Mouse (Mus musculus): ENCODE results near the gene Slc6a3. TPM values are rescaled to one million over a fixed set of nuclear protein-coding genes. Genes with fewer than 3 reads are reported as not detected.
A peak's percentile ranks its signal among the peaks of the same experiment; 100 is the strongest.

The Slc6a3 gene
- polyA plus RNA-seq, 1 experiment from 2014 or later, result 0.41 TPM

GRCm38 (mm10) chr13:73596276-73596675 lies 59.7 kb downstream of the Slc6a3 start:
- H3K9ac ChIP-seq, result no peak overlapping the region
- WGBS, result 73% methylated on average over 4 of the region's 4 CpGs
- H3K36me3 ChIP-seq, result no peaks in the 10 kb centered on the region
- no peak for ATAC-seq
- 0 out of 2 replicates have a peak, but pooled peaks cover 3% of the 10 kb centered on the region for H3K27me3 ChIP-seq (replicated peaks)
- H3K4me1 ChIP-seq (replicated peaks), result no peaks in the 10 kb centered on the region
- H3K4me2 ChIP-seq (replicated peaks), result no peak overlapping the region
- no peak overlapping the region for H3K27ac ChIP-seq
- no peaks in the 10 kb centered on the region for H3K9me3 ChIP-seq
- no peak overlapping the region for H3K4me3 ChIP-seq (replicated peaks)

- H3K4me2 ChIP-seq (replicated peaks), result no peak overlapping the region
These were observed 63.7 kb downstream of the Slc6a3 start for GRCm38 (mm10) chr13:73600217-73600616.

GRCm38 (mm10) chr13:73603046-73603445 lies 66.5 kb downstream of the Slc6a3 start:
- ATAC-seq, result no peak
- Histone ChIP-seq H3K9ac (peak overlapping the region; percentile 77), H3K36me3 (peaks cover 8% of the 10 kb centered on the region), H3K27me3 (replicated peaks) (no peaks in the 10 kb centered on the region), H3K4me1 (replicated peaks) (peaks cover 7% of the 10 kb centered on the region), H3K4me3 (replicated peaks) (peak overlapping the region; percentile 83), H3K4me2 (replicated peaks) (peak overlapping the region; percentile 78), H3K9me3 (no peaks in the 10 kb centered on the region), H3K27ac (no peak overlapping the region)
- WGBS, result 50% methylated on average over 4 of the region's 4 CpGs

More at GRCm38 (mm10) chr13:73600217-73600616, 63.7 kb downstream of the Slc6a3 start:
- no peak overlapping the region for H3K9ac ChIP-seq
- H3K27ac ChIP-seq, result no peak overlapping the region
- H3K27me3 ChIP-seq (replicated peaks), result 0 out of 2 replicates have a peak, but pooled peaks cover 3% of the 10 kb centered on the region
- no peaks in the 10 kb centered on the region for H3K36me3 ChIP-seq
- peaks cover 7% of the 10 kb centered on the region for H3K4me1 ChIP-seq (replicated peaks)
- WGBS, result 76% methylated on average over 4 of the region's 4 CpGs
- H3K4me3 ChIP-seq (replicated peaks), result no peak overlapping the region
- ATAC-seq, result no peak
- no peaks in the 10 kb centered on the region for H3K9me3 ChIP-seq

GRCm38 (mm10) chr13:73603522-73604155 lies 67.1 kb downstream of the Slc6a3 start, which contains the start of gene Clptm1l:
TSS of gene Clptm1l (plus strand) at chr13:73604006.
- H3K9me3 ChIP-seq, result no peaks in the 10 kb centered on the region
- under 1% methylated on average over 53 of the region's 53 CpGs for WGBS
- ATAC-seq, result peak; percentile 99

GRCm38 (mm10) chr13:73604156-73604957 lies 67.8 kb downstream of the Slc6a3 start:
- WGBS, result 3% methylated on average over 28 of the region's 39 CpGs
- peak overlapping the region; percentile 48; the same call in 1 of the 2 replicates for H3K27ac ChIP-seq
- peaks cover 7% of the 10 kb centered on the region for H3K4me1 ChIP-seq (replicated peaks)
- peak overlapping the region; percentile 78 for H3K4me2 ChIP-seq (replicated peaks)
- H3K27me3 ChIP-seq (replicated peaks), result no peaks in the 10 kb centered on the region
- peak overlapping the region; percentile 77 for H3K9ac ChIP-seq
- peak; percentile 86 for ATAC-seq
- no peaks in the 10 kb centered on the region for H3K9me3 ChIP-seq
- peaks cover 17% of the 10 kb centered on the region for H3K36me3 ChIP-seq
- H3K4me3 ChIP-seq (replicated peaks), result peak overlapping the region; percentile 83

More at GRCm38 (mm10) chr13:73603522-73604155, 67.1 kb downstream of the Slc6a3 start, which contains the start of gene Clptm1l:
- H3K9ac ChIP-seq, result peak within 1 kb of the TSS; percentile 77
- peaks cover 10% of the 10 kb centered on the region for H3K36me3 ChIP-seq
- peaks cover 7% of the 10 kb centered on the region for H3K4me1 ChIP-seq (replicated peaks)
- no peaks in the 10 kb centered on the region for H3K27me3 ChIP-seq (replicated peaks)
- H3K4me3 ChIP-seq (replicated peaks), result peak within 1 kb of the TSS; percentile 83
- peak within 1 kb of the TSS; percentile 54; the same call in 1 of the 2 replicates for H3K27ac ChIP-seq
- peak within 1 kb of the TSS; percentile 78 for H3K4me2 ChIP-seq (replicated peaks)

GRCm38 (mm10) chr13:73618406-73618805 lies 81.9 kb downstream of the Slc6a3 start:
- ATAC-seq, result no peak
- H3K9me3 ChIP-seq, result no peaks in the 10 kb centered on the region
- H3K9ac ChIP-seq, result no peak overlapping the region
- H3K4me3 ChIP-seq (replicated peaks), result no peak overlapping the region
- H3K4me2 ChIP-seq (replicated peaks), result no peak overlapping the region
- no peak overlapping the region for H3K27ac ChIP-seq
- WGBS, result 95% methylated on average over 5 of the region's 5 CpGs
- no peaks in the 10 kb centered on the region for H3K27me3 ChIP-seq (replicated peaks)
- H3K4me1 ChIP-seq (replicated peaks), result no peaks in the 10 kb centered on the region
- H3K36me3 ChIP-seq, result peaks cover 57% of the 10 kb centered on the region

- Histone ChIP-seq H3K4me3 (replicated peaks) (no peak overlapping the region), H3K9ac (no peak overlapping the region), H3K4me2 (replicated peaks) (no peak overlapping the region), H3K27me3 (replicated peaks) (no peaks in the 10 kb centered on the region), H3K4me1 (replicated peaks) (no peaks in the 10 kb centered on the region), H3K27ac (no peak overlapping the region), H3K9me3 (no peaks in the 10 kb centered on the region), H3K36me3 (peaks cover 40% of the 10 kb centered on the region)
- ATAC-seq, result no peak
- 73% methylated on average over 6 of the region's 6 CpGs for WGBS
These were observed 84.1 kb downstream of the Slc6a3 start for GRCm38 (mm10) chr13:73620637-73621036.

- H3K9ac ChIP-seq, result no peak overlapping the region; the same call in 1 of the 2 replicates
- 52% methylated on average over 6 of the region's 6 CpGs for WGBS
- no peak for ATAC-seq
These were observed 89.8 kb downstream of the Slc6a3 start for GRCm38 (mm10) chr13:73626410-73626744.

GRCm38 (mm10) chr13:73626745-73627549 lies 90.4 kb downstream of the Slc6a3 start, which contains the start of gene Tert:
TSS of gene Tert (plus strand) at chr13:73626911.
- Histone ChIP-seq H3K4me2 (replicated peaks) (peak within 1 kb of the TSS; percentile 97), H3K9ac (peak within 1 kb of the TSS; percentile 55), H3K4me1 (replicated peaks) (peaks cover 11% of the 10 kb centered on the region), H3K4me3 (replicated peaks) (peak within 1 kb of the TSS; percentile 62), H3K27ac (peak within 1 kb of the TSS; percentile 44; the same call in 1 of the 2 replicates), H3K9me3 (no peaks in the 10 kb centered on the region), H3K27me3 (replicated peaks) (no peaks in the 10 kb centered on the region), H3K36me3 (no peaks in the 10 kb centered on the region)
- WGBS, result 8% methylated on average over 47 of the region's 47 CpGs
- peak; percentile 89 for ATAC-seq

More at GRCm38 (mm10) chr13:73626410-73626744, 89.8 kb downstream of the Slc6a3 start:
- no peaks in the 10 kb centered on the region for H3K36me3 ChIP-seq
- H3K27ac ChIP-seq, result no peak overlapping the region
- peak overlapping the region; percentile 62 for H3K4me3 ChIP-seq (replicated peaks)
- H3K9me3 ChIP-seq, result no peaks in the 10 kb centered on the region
- H3K4me2 ChIP-seq (replicated peaks), result peak overlapping the region; percentile 97
- peaks cover 11% of the 10 kb centered on the region for H3K4me1 ChIP-seq (replicated peaks)
- H3K27me3 ChIP-seq (replicated peaks), result no peaks in the 10 kb centered on the region
